Mouse (Mus musculus): ENCODE measurements around the gene Kcnh7. TPM values are rescaled to one million over a fixed set of nuclear protein-coding genes. Genes with fewer than 3 reads are reported as not detected.

The Kcnh7 gene
- polyA plus RNA-seq, 1 experiment from 2014 or later = 0.38 TPM

- H3K4me2 ChIP-seq (ENCODE audit: low read depth, low read length) = no peak overlapping the region
- 75% methylated on average over 2 of the region's 2 CpGs for WGBS
- ATAC-seq (replicated peaks; ENCODE audit: insufficient number of reproducible peaks, low FRiP score, low TSS enrichment, low read depth) = no peak
Observed at GRCm38 (mm10) chr2:62819231-62819630, 364.9 kb downstream of the Kcnh7 start.

GRCm38 (mm10) chr2:62816016-62816415 is 368.1 kb downstream of the Kcnh7 start:
- no peaks in the 10 kb centered on the region for H3K9me3 ChIP-seq (replicated peaks; ENCODE audit: control insufficient read depth, low read length)
- H3K4me1 ChIP-seq (ENCODE audit: control insufficient read depth, insufficient read depth, low read length) = no peaks in the 10 kb centered on the region
- WGBS = 94% methylated on average over 3 of the region's 3 CpGs
- H3K4me3 ChIP-seq (ENCODE audit: low read depth, low read length) = no peak overlapping the region
- ATAC-seq (replicated peaks; ENCODE audit: insufficient number of reproducible peaks, low FRiP score, low TSS enrichment, low read depth) = no peak
- no peak overlapping the region for H3K27ac ChIP-seq (replicated peaks; ENCODE audit: low read depth, low read length)
- no peaks in the 10 kb centered on the region for H3K27me3 ChIP-seq (ENCODE audit: control insufficient read depth, insufficient read depth, low read length)
- H3K4me2 ChIP-seq (ENCODE audit: low read depth, low read length) = no peak overlapping the region
- no peaks in the 10 kb centered on the region for H3K36me3 ChIP-seq (replicated peaks; ENCODE audit: control insufficient read depth, insufficient read depth, low read depth, low read length)
- no peak for DNase-seq (ENCODE audit: low spot score)
- no peak overlapping the region for H3K9ac ChIP-seq (replicated peaks; ENCODE audit: low read length)

More at GRCm38 (mm10) chr2:62819231-62819630, 364.9 kb downstream of the Kcnh7 start:
- no peaks in the 10 kb centered on the region for H3K9me3 ChIP-seq (replicated peaks; ENCODE audit: control insufficient read depth, low read length)
- no peak overlapping the region for H3K9ac ChIP-seq (replicated peaks; ENCODE audit: low read length)
- no peaks in the 10 kb centered on the region for H3K27me3 ChIP-seq (ENCODE audit: control insufficient read depth, insufficient read depth, low read length)
- H3K27ac ChIP-seq (replicated peaks; ENCODE audit: low read depth, low read length) = no peak overlapping the region
- no peak for DNase-seq (ENCODE audit: low spot score)
- H3K4me1 ChIP-seq (ENCODE audit: control insufficient read depth, insufficient read depth, low read length) = no peaks in the 10 kb centered on the region
- no peaks in the 10 kb centered on the region for H3K36me3 ChIP-seq (replicated peaks; ENCODE audit: control insufficient read depth, insufficient read depth, low read depth, low read length)
- no peak overlapping the region for H3K4me3 ChIP-seq (ENCODE audit: low read depth, low read length)

GRCm38 (mm10) chr2:62808813-62809212 is 375.3 kb downstream of the Kcnh7 start:
- 59% methylated on average over 4 of the region's 4 CpGs for WGBS

GRCm38 (mm10) chr2:62807476-62807882 is 376.6 kb downstream of the Kcnh7 start:
- WGBS = 60% methylated on average over 3 of the region's 3 CpGs
- no peak overlapping the region for H3K27ac ChIP-seq (replicated peaks; ENCODE audit: low read depth, low read length)
- no peak overlapping the region for H3K4me2 ChIP-seq (ENCODE audit: low read depth, low read length)
- H3K9me3 ChIP-seq (replicated peaks; ENCODE audit: control insufficient read depth, low read length) = no peaks in the 10 kb centered on the region
- H3K4me3 ChIP-seq (ENCODE audit: low read depth, low read length) = no peak overlapping the region
- H3K9ac ChIP-seq (replicated peaks; ENCODE audit: low read length) = no peak overlapping the region
- no peaks in the 10 kb centered on the region for H3K4me1 ChIP-seq (ENCODE audit: control insufficient read depth, insufficient read depth, low read length)
- no peaks in the 10 kb centered on the region for H3K36me3 ChIP-seq (replicated peaks; ENCODE audit: control insufficient read depth, insufficient read depth, low read depth, low read length)
- H3K27me3 ChIP-seq (ENCODE audit: control insufficient read depth, insufficient read depth, low read length) = no peaks in the 10 kb centered on the region
- DNase-seq (ENCODE audit: low spot score) = peak; percentile 19
- peak; percentile 72 for ATAC-seq (replicated peaks; ENCODE audit: insufficient number of reproducible peaks, low FRiP score, low TSS enrichment, low read depth)

More at GRCm38 (mm10) chr2:62808813-62809212, 375.3 kb downstream of the Kcnh7 start:
- DNase-seq (ENCODE audit: low spot score) = no peak
- no peaks in the 10 kb centered on the region for H3K36me3 ChIP-seq (replicated peaks; ENCODE audit: control insufficient read depth, insufficient read depth, low read depth, low read length)
- H3K9ac ChIP-seq (replicated peaks; ENCODE audit: low read length) = no peak overlapping the region
- H3K4me2 ChIP-seq (ENCODE audit: low read depth, low read length) = no peak overlapping the region
- no peaks in the 10 kb centered on the region for H3K9me3 ChIP-seq (replicated peaks; ENCODE audit: control insufficient read depth, low read length)
- H3K4me1 ChIP-seq (ENCODE audit: control insufficient read depth, insufficient read depth, low read length) = no peaks in the 10 kb centered on the region
- H3K27ac ChIP-seq (replicated peaks; ENCODE audit: low read depth, low read length) = no peak overlapping the region
- no peak overlapping the region for H3K4me3 ChIP-seq (ENCODE audit: low read depth, low read length)
- no peak for ATAC-seq (replicated peaks; ENCODE audit: insufficient number of reproducible peaks, low FRiP score, low TSS enrichment, low read depth)
- no peaks in the 10 kb centered on the region for H3K27me3 ChIP-seq (ENCODE audit: control insufficient read depth, insufficient read depth, low read length)

GRCm38 (mm10) chr2:62806931-62807330 is 377.2 kb downstream of the Kcnh7 start:
- Histone ChIP-seq H3K9ac (replicated peaks; ENCODE audit: low read length) (no peak overlapping the region), H3K4me2 (ENCODE audit: low read depth, low read length) (no peak overlapping the region), H3K4me1 (ENCODE audit: control insufficient read depth, insufficient read depth, low read length) (no peaks in the 10 kb centered on the region), H3K27me3 (ENCODE audit: control insufficient read depth, insufficient read depth, low read length) (no peaks in the 10 kb centered on the region), H3K9me3 (replicated peaks; ENCODE audit: control insufficient read depth, low read length) (no peaks in the 10 kb centered on the region), H3K36me3 (replicated peaks; ENCODE audit: control insufficient read depth, insufficient read depth, low read depth, low read length) (no peaks in the 10 kb centered on the region), H3K27ac (replicated peaks; ENCODE audit: low read depth, low read length) (no peak overlapping the region), H3K4me3 (ENCODE audit: low read depth, low read length) (no peak overlapping the region)
- ATAC-seq (replicated peaks; ENCODE audit: insufficient number of reproducible peaks, low FRiP score, low TSS enrichment, low read depth) (no peak), DNase-seq (ENCODE audit: low spot score) (no peak)
- WGBS = 90% methylated on average over 3 of the region's 3 CpGs

GRCm38 (mm10) chr2:62804030-62804429 is 380.1 kb downstream of the Kcnh7 start:
- no peak overlapping the region for H3K9ac ChIP-seq (replicated peaks; ENCODE audit: low read length)
- H3K9me3 ChIP-seq (replicated peaks; ENCODE audit: control insufficient read depth, low read length) = no peaks in the 10 kb centered on the region
- no peak for DNase-seq (ENCODE audit: low spot score)
- ATAC-seq (replicated peaks; ENCODE audit: insufficient number of reproducible peaks, low FRiP score, low TSS enrichment, low read depth) = no peak
- H3K4me3 ChIP-seq (ENCODE audit: low read depth, low read length) = no peak overlapping the region
- H3K27ac ChIP-seq (replicated peaks; ENCODE audit: low read depth, low read length) = no peak overlapping the region
- no peak overlapping the region for H3K4me2 ChIP-seq (ENCODE audit: low read depth, low read length)
- H3K36me3 ChIP-seq (replicated peaks; ENCODE audit: control insufficient read depth, insufficient read depth, low read depth, low read length) = no peaks in the 10 kb centered on the region
- WGBS = 72% methylated on average over 1 of the region's 1 CpGs
- H3K27me3 ChIP-seq (ENCODE audit: control insufficient read depth, insufficient read depth, low read length) = no peaks in the 10 kb centered on the region
- no peaks in the 10 kb centered on the region for H3K4me1 ChIP-seq (ENCODE audit: control insufficient read depth, insufficient read depth, low read length)

- Histone ChIP-seq H3K36me3 (replicated peaks; ENCODE audit: control insufficient read depth, insufficient read depth, low read depth, low read length) (no peaks in the 10 kb centered on the region), H3K9me3 (replicated peaks; ENCODE audit: control insufficient read depth, low read length) (no peaks in the 10 kb centered on the region), H3K4me3 (ENCODE audit: low read depth, low read length) (no peak overlapping the region), H3K4me2 (ENCODE audit: low read depth, low read length) (no peak overlapping the region), H3K27me3 (ENCODE audit: control insufficient read depth, insufficient read depth, low read length) (no peaks in the 10 kb centered on the region), H3K9ac (replicated peaks; ENCODE audit: low read length) (no peak overlapping the region), H3K27ac (replicated peaks; ENCODE audit: low read depth, low read length) (no peak overlapping the region), H3K4me1 (ENCODE audit: control insufficient read depth, insufficient read depth, low read length) (no peaks in the 10 kb centered on the region)
- 78% methylated on average over 2 of the region's 2 CpGs for WGBS
- ATAC-seq (replicated peaks; ENCODE audit: insufficient number of reproducible peaks, low FRiP score, low TSS enrichment, low read depth) (no peak), DNase-seq (ENCODE audit: low spot score) (no peak)
Observed at GRCm38 (mm10) chr2:62784460-62785038, 399.5 kb downstream of the Kcnh7 start.

- Histone ChIP-seq H3K27me3 (ENCODE audit: control insufficient read depth, insufficient read depth, low read length) (no peaks in the 10 kb centered on the region), H3K36me3 (replicated peaks; ENCODE audit: control insufficient read depth, insufficient read depth, low read depth, low read length) (no peaks in the 10 kb centered on the region), H3K9ac (replicated peaks; ENCODE audit: low read length) (no peak overlapping the region), H3K9me3 (replicated peaks; ENCODE audit: control insufficient read depth, low read length) (no peaks in the 10 kb centered on the region), H3K4me2 (ENCODE audit: low read depth, low read length) (no peak overlapping the region), H3K4me1 (ENCODE audit: control insufficient read depth, insufficient read depth, low read length) (no peaks in the 10 kb centered on the region), H3K4me3 (ENCODE audit: low read depth, low read length) (no peak overlapping the region), H3K27ac (replicated peaks; ENCODE audit: low read depth, low read length) (no peak overlapping the region)
- 84% methylated on average over 2 of the region's 2 CpGs for WGBS
- DNase-seq (ENCODE audit: low spot score) = no peak
- ATAC-seq (replicated peaks; ENCODE audit: insufficient number of reproducible peaks, low FRiP score, low TSS enrichment, low read depth) = no peak
Observed at GRCm38 (mm10) chr2:62746256-62746655, 437.8 kb downstream of the Kcnh7 start.
